Comparison of ENCODE assay signal across 13 mouse cellular contexts in the genomic region with DNA sequence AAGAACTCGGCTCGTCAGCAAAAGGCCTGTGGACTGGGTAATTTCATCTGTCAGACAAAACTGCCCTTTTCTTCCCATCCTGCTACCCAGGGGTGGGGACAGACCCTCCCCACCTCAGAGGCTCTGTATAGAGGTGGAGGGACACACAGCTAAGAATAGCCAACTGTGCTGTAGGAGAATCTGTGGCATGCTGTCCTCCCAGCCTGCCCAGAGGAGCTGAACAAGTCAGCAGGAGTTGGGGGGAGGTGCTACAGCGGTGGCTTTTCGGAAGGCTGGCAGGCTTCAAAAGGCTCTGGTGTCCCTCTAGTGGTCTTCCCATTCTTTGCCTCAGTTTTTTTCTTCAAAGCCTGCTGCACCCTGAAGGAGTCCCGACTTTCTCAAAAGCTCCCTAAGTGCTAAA. TPM values are rescaled to one million over a fixed set of nuclear protein-coding genes. Genes with fewer than 3 reads are reported as not detected.
DNase-seq lines count a peak whose midpoint lies in the region; ATAC-seq and TF ChIP-seq lines count a peak whose summit lies in the region.
"Had no signal": no experiment of that assay in that cellular context is flagged by ENCODE, and none has a peak within 500 bp of the region (broad histone marks: within the 10 kb centered on the region; RNA-seq: fewer than 3 reads in every experiment).

No protein-coding gene starts in this region.

- peaks cover 4% of the 10 kb centered on the region for H3K4me1 ChIP-seq in forebrain, postnatal 0 days (ENCODE audit: insufficient read depth)
- peaks cover 9% of the 10 kb centered on the region for H3K4me1 ChIP-seq in forebrain, embryonic 15.5 days
- H3K4me1 ChIP-seq in lung, embryonic 14.5 days (ENCODE audit: insufficient read depth), result no peaks in the 10 kb centered on the region
- H3K4me1 ChIP-seq in embryonic facial prominence, embryonic 14.5 days (ENCODE audit: control insufficient read depth, insufficient read depth, low read length), result peaks cover 7% of the 10 kb centered on the region
- peaks cover 51% of the 10 kb centered on the region for H3K4me1 ChIP-seq in olfactory bulb, adult 2 months (ENCODE audit: control insufficient read depth, insufficient read depth, low read length)

- TF ChIP-seq POLR2A in olfactory bulb, adult 2 months (IDR thresholded peaks at IDR 0.05; ENCODE audit: insufficient read depth, low read depth, low read length), result no peak

- no peak overlapping the region for H3K27ac ChIP-seq in forebrain, postnatal 0 days (ENCODE audit: low read depth, low read length)
- no peak overlapping the region for H3K27ac ChIP-seq in forebrain, embryonic 15.5 days (replicated peaks)
- H3K27ac ChIP-seq in lung, embryonic 14.5 days (ENCODE audit: low read depth), result no peak overlapping the region
- no peak overlapping the region for H3K27ac ChIP-seq in embryonic facial prominence, embryonic 14.5 days (replicated peaks; ENCODE audit: low read depth, low read length)
- H3K27ac ChIP-seq in olfactory bulb, adult 2 months (ENCODE audit: insufficient read depth, low read depth, low read length), result peak overlapping the region; percentile 33
- H3K27ac ChIP-seq: embryonic facial prominence, embryonic 15.5 days had no signal

- peak; percentile 45 for DNase-seq in forebrain, postnatal 0 days
- DNase-seq in lung, embryonic 14.5 days, result peak; percentile 63
- DNase-seq in lung, postnatal 14 days, result no peak
- peak; percentile 57 for DNase-seq in embryonic facial prominence, embryonic 14.5 days (ENCODE audit: low spot score)
- DNase-seq in lung, postnatal 25 days (ENCODE audit: low spot score), result no peak
- no peak for DNase-seq in urinary bladder, postnatal 36 days (ENCODE audit: low spot score in 2 of 2)
- DNase-seq: adrenal gland, postnatal 10 days; thymus, postnatal 14 days had no signal

- H3K27me3 ChIP-seq in forebrain, postnatal 0 days (ENCODE audit: insufficient read depth, low read length), result no peaks in the 10 kb centered on the region
- no peaks in the 10 kb centered on the region for H3K27me3 ChIP-seq in forebrain, embryonic 15.5 days
- no peaks in the 10 kb centered on the region for H3K27me3 ChIP-seq in lung, embryonic 14.5 days (ENCODE audit: insufficient read depth, low read length)
- H3K27me3 ChIP-seq in embryonic facial prominence, embryonic 14.5 days (replicated peaks; ENCODE audit: control insufficient read depth, insufficient read depth, low read length), result no peaks in the 10 kb centered on the region
- H3K27me3 ChIP-seq: embryonic facial prominence, embryonic 15.5 days had no signal

- no peaks in the 10 kb centered on the region for H3K9me3 ChIP-seq in forebrain, postnatal 0 days (ENCODE audit: low read length)
- no peaks in the 10 kb centered on the region for H3K9me3 ChIP-seq in forebrain, embryonic 15.5 days
- H3K9me3 ChIP-seq in lung, embryonic 14.5 days (ENCODE audit: low read depth, low read length), result no peaks in the 10 kb centered on the region
- H3K9me3 ChIP-seq in embryonic facial prominence, embryonic 14.5 days (ENCODE audit: control insufficient read depth, low read length), result no peaks in the 10 kb centered on the region
- H3K9me3 ChIP-seq: embryonic facial prominence, embryonic 15.5 days had no signal

- WGBS in forebrain, postnatal 0 days, result 42% methylated on average over 5 of the region's 5 CpGs
- WGBS in forebrain, embryonic 15.5 days, result 36% methylated on average over 5 of the region's 5 CpGs
- WGBS in lung, embryonic 14.5 days, result 51% methylated on average over 5 of the region's 5 CpGs
- 43% methylated on average over 5 of the region's 5 CpGs for WGBS in embryonic facial prominence, embryonic 14.5 days
- 26% methylated on average over 5 of the region's 5 CpGs for WGBS in olfactory bulb, adult 2 months

- 0 out of 2 replicates have a peak overlapping the region, but pooled peaks have one; percentile 10 for H3K9ac ChIP-seq in forebrain, postnatal 0 days
- H3K9ac ChIP-seq in forebrain, embryonic 15.5 days (replicated peaks), result no peak overlapping the region
- H3K9ac ChIP-seq in lung, embryonic 14.5 days, result no peak overlapping the region
- H3K9ac ChIP-seq in embryonic facial prominence, embryonic 14.5 days (ENCODE audit: low read depth, low read length), result no peak overlapping the region
- H3K9ac ChIP-seq: embryonic facial prominence, embryonic 15.5 days had no signal

- H3K4me2 ChIP-seq in forebrain, postnatal 0 days (ENCODE audit: low read depth), result no peak overlapping the region
- no peak overlapping the region for H3K4me2 ChIP-seq in forebrain, embryonic 15.5 days (replicated peaks)
- no peak overlapping the region for H3K4me2 ChIP-seq in lung, embryonic 14.5 days
- H3K4me2 ChIP-seq in embryonic facial prominence, embryonic 14.5 days (ENCODE audit: low read depth, low read length), result no peak overlapping the region
- H3K4me2 ChIP-seq: embryonic facial prominence, embryonic 15.5 days had no signal

- peak; percentile 26; the same call in 1 of the 2 replicates for ATAC-seq in forebrain, postnatal 0 days
- ATAC-seq in forebrain, embryonic 15.5 days (replicated peaks), result no peak
- ATAC-seq in lung, embryonic 14.5 days (ENCODE audit: insufficient read depth), result no peak
- no peak for ATAC-seq in embryonic facial prominence, embryonic 14.5 days (ENCODE audit: low read depth)

- H3K36me3 ChIP-seq in forebrain, postnatal 0 days (ENCODE audit: insufficient read depth), result peaks cover 53% of the 10 kb centered on the region
- H3K36me3 ChIP-seq in forebrain, embryonic 15.5 days, result peaks cover 42% of the 10 kb centered on the region
- peaks cover 72% of the 10 kb centered on the region for H3K36me3 ChIP-seq in lung, embryonic 14.5 days (ENCODE audit: insufficient read depth)
- peaks cover 71% of the 10 kb centered on the region for H3K36me3 ChIP-seq in embryonic facial prominence, embryonic 14.5 days (ENCODE audit: control insufficient read depth, insufficient read depth, low read length)

- H3K4me3 ChIP-seq in forebrain, postnatal 0 days (ENCODE audit: low read depth, low read length), result no peak overlapping the region
- H3K4me3 ChIP-seq in forebrain, embryonic 15.5 days, result no peak overlapping the region
- no peak overlapping the region for H3K4me3 ChIP-seq in lung, embryonic 14.5 days (ENCODE audit: low read depth, low read length)
- no peak overlapping the region for H3K4me3 ChIP-seq in embryonic facial prominence, embryonic 14.5 days (ENCODE audit: low read depth, low read length)
- no peak overlapping the region for H3K4me3 ChIP-seq in olfactory bulb, adult 2 months (ENCODE audit: insufficient read depth, low read depth, low read length)
- H3K4me3 ChIP-seq: embryonic facial prominence, embryonic 15.5 days had no signal

- peak; percentile 52 for TF ChIP-seq CTCF in forebrain, postnatal 0 days (IDR thresholded peaks at IDR 0.05; ENCODE audit: low read depth)
- peak; percentile 41 for TF ChIP-seq CTCF in lung, embryonic 14.5 days (IDR thresholded peaks at IDR 0.05; ENCODE audit: low read depth)
- no peak for TF ChIP-seq CTCF in olfactory bulb, adult 2 months (IDR thresholded peaks at IDR 0.05; ENCODE audit: insufficient read depth, low read depth, low read length)

RNA-seq across cellular contexts. Expression of gene Yjefn3, which starts 13.2 kb away (rescaled TPM):
- 8.9 and 15.0 TPM in 2 replicates for total RNA-seq in forebrain, postnatal 0 days (2014; rRNA removed)
- 15.3 and 16.5 TPM in 2 replicates for polyA plus RNA-seq in forebrain, postnatal 0 days (2015; fragmentation: Nextera tagmentation; extraction: Ambion mirVana)
- 8.9 and 9.0 TPM in 2 replicates for polyA plus RNA-seq in forebrain, embryonic 15.5 days (2015; fragmentation: Nextera tagmentation; extraction: Ambion mirVana)
- 3.6 and 4.3 TPM in 2 replicates for polyA plus RNA-seq in lung, embryonic 14.5 days (2014; fragmentation: Nextera tagmentation; extraction: Ambion mirVana)
- 3.6 and 3.8 TPM in 2 replicates for polyA plus RNA-seq in embryonic facial prominence, embryonic 14.5 days (2014; fragmentation: Nextera tagmentation; extraction: Ambion mirVana)
- polyA plus RNA-seq in olfactory bulb, adult 2 months (2012; ENCODE audit: insufficient read depth, insufficient read length, low replicate concordance, missing spikeins), result not detected in 2 replicates
- total RNA-seq: megakaryocyte progenitor cell, adult 5-6 weeks had no signal

RNA-seq across cellular contexts. Expression of gene Ndufa13, which starts 13.4 kb away (rescaled TPM):
- total RNA-seq in forebrain, postnatal 0 days (2014; rRNA removed), result 90.7 and 130 TPM in 2 replicates
- 209 and 263 TPM in 2 replicates for polyA plus RNA-seq in forebrain, postnatal 0 days (2015; fragmentation: Nextera tagmentation; extraction: Ambion mirVana)
- 173 and 179 TPM in 2 replicates for polyA plus RNA-seq in forebrain, embryonic 15.5 days (2015; fragmentation: Nextera tagmentation; extraction: Ambion mirVana)
- 163 and 171 TPM in 2 replicates for polyA plus RNA-seq in lung, embryonic 14.5 days (2014; fragmentation: Nextera tagmentation; extraction: Ambion mirVana)
- 185 and 201 TPM in 2 replicates for polyA plus RNA-seq in embryonic facial prominence, embryonic 14.5 days (2014; fragmentation: Nextera tagmentation; extraction: Ambion mirVana)
- not detected in 2 replicates for polyA plus RNA-seq in olfactory bulb, adult 2 months (2012; ENCODE audit: insufficient read depth, insufficient read length, low replicate concordance, missing spikeins)

RNA-seq across cellular contexts. Expression of gene Tssk6, which starts 13.8 kb away (rescaled TPM):
- 0.95 TPM in 1 of 2 replicates, not detected in the other for total RNA-seq in forebrain, postnatal 0 days (2014; rRNA removed)
- 2.9 and 4.1 TPM in 2 replicates for polyA plus RNA-seq in forebrain, postnatal 0 days (2015; fragmentation: Nextera tagmentation; extraction: Ambion mirVana)
- polyA plus RNA-seq in forebrain, embryonic 15.5 days (2015; fragmentation: Nextera tagmentation; extraction: Ambion mirVana), result 3.4 and 3.8 TPM in 2 replicates
- 3.8 and 4.3 TPM in 2 replicates for polyA plus RNA-seq in lung, embryonic 14.5 days (2014; fragmentation: Nextera tagmentation; extraction: Ambion mirVana)
- polyA plus RNA-seq in embryonic facial prominence, embryonic 14.5 days (2014; fragmentation: Nextera tagmentation; extraction: Ambion mirVana), result 2.5 and 3.1 TPM in 2 replicates
- not detected in 2 replicates for polyA plus RNA-seq in olfactory bulb, adult 2 months (2012; ENCODE audit: insufficient read depth, insufficient read length, low replicate concordance, missing spikeins)
- total RNA-seq: heart, postnatal 14 days had no signal

RNA-seq across cellular contexts. Expression of gene Cilp2, which starts 28.3 kb away (rescaled TPM):
- 13.5 and 13.8 TPM in 2 replicates for total RNA-seq in forebrain, postnatal 0 days (2014; rRNA removed)
- 9.5 and 10.1 TPM in 2 replicates for polyA plus RNA-seq in forebrain, postnatal 0 days (2015; fragmentation: Nextera tagmentation; extraction: Ambion mirVana)
- 3.6 and 4.0 TPM in 2 replicates for polyA plus RNA-seq in forebrain, embryonic 15.5 days (2015; fragmentation: Nextera tagmentation; extraction: Ambion mirVana)
- polyA plus RNA-seq in lung, embryonic 14.5 days (2014; fragmentation: Nextera tagmentation; extraction: Ambion mirVana), result 0.25 and 0.31 TPM in 2 replicates
- polyA plus RNA-seq in embryonic facial prominence, embryonic 14.5 days (2014; fragmentation: Nextera tagmentation; extraction: Ambion mirVana), result 1.1 and 1.3 TPM in 2 replicates
- polyA plus RNA-seq in olfactory bulb, adult 2 months (2012; ENCODE audit: insufficient read depth, insufficient read length, low replicate concordance, missing spikeins), result not detected in 2 replicates
- total RNA-seq: megakaryocyte progenitor cell, adult 5-6 weeks had no signal

Comparison
In these comparisons a context has a peak if more than half of its experiments do, and no peak if none do; other contexts are left out.
1. DNase-seq: peak in forebrain, postnatal 0 days (single experiment), lung, embryonic 14.5 days (single experiment) and embryonic facial prominence, embryonic 14.5 days (single experiment); none in lung, postnatal 14 days (single experiment), lung, postnatal 25 days (single experiment) and urinary bladder, postnatal 36 days (0 of 2).
2. RNA of gene Ndufa13, which starts 13.4 kb away (polyA plus RNA-seq): 209 to 263 TPM in forebrain, postnatal 0 days, 185 to 201 TPM in embryonic facial prominence, embryonic 14.5 days, 173 to 179 TPM in forebrain, embryonic 15.5 days and 163 to 171 TPM in lung, embryonic 14.5 days; not detected in olfactory bulb, adult 2 months; every median in the first group is over 100 times any median in the second.